Mouse (Mus musculus): ENCODE measurements around the gene Inca1. TPM values are rescaled to one million over a fixed set of nuclear protein-coding genes. Genes with fewer than 3 reads are reported as not detected.

Gene Inca1
- total RNA-seq (2022) = 1 to 10 TPM; 3.8 to 6.5 (median 4.7) TPM

DNA sequence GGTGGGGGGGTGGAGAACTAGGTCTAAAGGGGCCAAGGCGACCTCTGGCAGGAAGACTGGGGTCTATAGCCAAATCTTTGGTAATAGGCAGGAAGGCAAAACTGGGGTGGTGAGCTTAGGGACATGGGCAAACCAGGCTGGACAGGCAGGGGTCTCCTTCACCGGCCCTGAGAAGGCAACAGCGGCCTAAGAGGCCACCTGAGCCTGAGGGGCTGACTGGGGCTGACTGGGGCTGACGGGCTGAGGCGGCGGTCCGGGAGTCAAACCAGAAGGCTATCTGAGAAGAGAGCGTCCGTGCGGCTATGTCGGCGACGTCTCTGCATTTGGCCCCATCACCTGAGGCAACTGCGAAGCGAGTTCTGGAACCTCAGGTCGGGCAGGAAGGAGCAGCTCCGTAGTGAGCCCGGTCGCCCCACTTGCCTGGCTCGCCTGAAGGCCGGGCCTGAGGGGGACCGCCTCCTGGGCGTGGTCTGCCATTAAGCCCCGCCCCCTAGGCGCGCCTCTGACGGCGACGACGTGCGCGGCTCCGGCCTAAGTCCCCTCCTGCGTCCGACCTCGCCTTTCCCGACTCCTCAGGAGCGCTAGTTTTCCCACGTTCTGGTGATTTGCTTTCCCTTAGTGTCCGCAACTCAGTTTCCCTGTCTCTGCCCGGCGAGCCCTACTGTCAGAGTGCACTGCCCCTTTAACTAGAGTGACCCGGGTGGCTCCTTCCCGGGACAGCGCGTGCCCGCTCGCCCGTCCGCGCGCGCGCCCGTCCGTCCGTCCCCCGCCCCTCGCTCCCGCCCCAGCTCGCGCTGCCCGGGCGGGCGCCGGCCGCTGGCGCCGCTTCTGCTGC lies at the start of gene Inca1, which contains the start of gene Kif1c:
Inca1 (minus strand) TSS at position 434 of the 835 bp plus-strand sequence.
Kif1c (plus strand) TSS at position 827 of the 835 bp plus-strand sequence.
- peak; percentile 90 to 94 for DNase-seq (ENCODE audit: low spot score in 2 of 2)

DNA sequence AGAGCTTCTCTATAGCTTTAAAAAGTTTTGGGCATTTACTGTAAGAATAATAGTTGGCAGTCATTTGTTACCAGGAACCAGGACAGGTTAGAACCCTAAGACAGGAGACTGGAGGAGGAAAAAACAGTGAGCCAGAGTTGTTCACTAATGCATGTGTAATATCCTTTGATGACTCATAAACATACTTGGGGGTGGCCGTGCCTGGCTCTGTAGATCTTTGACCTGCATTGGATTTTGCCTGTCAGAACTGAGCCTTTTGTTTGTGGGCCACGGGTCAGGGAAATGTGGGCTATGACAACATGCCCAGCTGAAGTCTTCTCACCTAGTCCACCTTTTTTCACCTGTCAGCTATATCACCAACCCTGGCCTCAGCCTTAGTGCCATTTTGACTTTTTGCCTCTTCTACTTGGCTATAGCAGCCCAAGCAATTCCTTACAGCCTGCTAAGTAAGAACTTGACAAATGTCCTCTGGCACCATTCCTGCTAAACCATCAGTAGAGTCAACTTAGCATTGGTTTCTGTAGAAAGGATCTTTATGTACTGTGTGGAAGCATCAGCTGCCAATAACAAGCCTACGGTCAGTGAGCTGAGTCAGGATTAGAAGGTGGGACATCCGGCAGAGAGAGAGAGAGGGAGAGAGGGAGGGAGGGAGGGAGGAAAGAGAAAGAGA lies 48.1 kb upstream of the Inca1 start:
- no peak for DNase-seq (ENCODE audit: low spot score in 2 of 2)

DNA sequence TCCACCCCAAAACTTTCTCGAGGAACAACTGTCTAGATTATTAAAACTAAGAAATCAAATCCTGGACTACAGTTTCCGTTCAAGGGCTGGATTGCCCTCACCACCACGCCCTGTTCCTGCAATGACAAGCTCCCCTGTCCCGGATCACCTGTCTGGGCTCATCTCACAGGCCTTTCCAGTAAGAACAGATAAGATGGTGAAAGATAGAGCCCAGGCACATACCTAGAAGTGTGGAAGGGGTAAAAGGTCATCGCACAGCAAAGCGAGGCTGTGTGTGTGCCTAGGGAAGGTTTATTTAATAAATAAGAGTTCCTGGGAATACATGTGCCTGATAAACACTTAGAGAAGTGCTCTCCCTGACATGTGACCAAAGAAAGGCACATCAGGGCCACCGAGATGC lies 45.7 kb upstream of the Inca1 start:
- DNase-seq (ENCODE audit: low spot score in 2 of 2) = no peak

DNA sequence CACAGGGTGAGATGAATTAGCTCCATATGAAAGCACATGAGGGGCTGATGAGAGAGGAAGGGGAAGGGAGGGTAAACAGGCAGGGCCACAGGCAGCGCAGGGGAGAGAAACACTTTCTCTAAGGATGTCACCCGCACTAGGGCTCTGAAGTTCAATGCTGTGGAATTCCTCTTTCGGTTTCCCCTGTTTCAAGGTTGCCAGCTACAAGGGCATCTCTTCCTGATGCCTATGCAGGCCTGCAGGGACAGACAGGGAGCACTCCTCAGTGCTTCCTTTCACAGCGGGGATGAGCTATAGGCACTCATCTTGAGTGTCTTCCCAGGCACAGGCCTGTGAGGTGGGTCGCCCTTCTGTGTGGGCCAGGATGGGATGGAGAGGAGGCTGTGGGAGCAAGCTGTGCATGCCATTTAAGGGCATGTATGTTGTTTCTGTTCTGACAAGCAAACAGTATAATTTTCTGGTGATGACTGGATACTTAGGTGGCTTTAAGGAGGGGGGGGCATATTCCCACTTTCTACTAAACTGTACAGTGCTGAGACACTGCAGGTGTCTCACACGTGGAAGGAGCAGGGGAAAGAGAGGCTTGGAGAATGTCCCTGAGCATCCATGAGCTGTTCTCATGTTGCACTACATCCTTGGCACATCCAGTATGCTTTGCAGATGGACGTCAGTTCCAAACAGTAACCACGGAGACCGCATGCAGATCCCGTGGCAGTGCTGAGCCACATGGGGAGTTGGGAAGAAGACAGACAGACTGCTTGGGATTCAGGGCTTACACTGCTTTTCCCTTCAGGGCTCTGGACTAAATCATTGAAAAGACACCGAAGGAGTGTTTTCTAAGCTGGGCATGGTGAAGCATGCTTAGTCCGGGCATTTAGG lies 42.9 kb upstream of the Inca1 start:
- peak; percentile 60 to 62 for DNase-seq (ENCODE audit: low spot score in 2 of 2)

DNA sequence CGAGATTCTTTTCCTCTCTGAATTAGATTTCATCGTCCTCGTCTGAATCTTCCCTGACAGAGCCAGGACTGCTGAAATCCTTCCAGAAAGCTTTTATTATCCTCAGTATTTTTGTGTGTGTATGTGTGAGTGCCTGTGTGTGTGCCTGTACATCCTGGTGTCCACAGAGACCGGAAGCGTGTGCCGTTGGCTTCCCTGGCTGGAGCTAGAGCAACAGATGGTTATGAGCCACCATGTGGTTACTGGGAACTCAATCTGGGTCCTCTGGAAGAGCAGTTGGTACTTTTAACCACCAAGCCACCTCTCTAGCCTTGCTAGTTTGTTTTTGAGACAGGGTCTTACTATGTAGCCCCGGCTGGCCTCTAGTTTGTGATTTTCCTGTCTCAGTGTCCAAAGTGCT lies 42.2 kb upstream of the Inca1 start:
- peak in 1 of 2 experiments; percentile 38 for DNase-seq (ENCODE audit: low spot score in 2 of 2)

DNA sequence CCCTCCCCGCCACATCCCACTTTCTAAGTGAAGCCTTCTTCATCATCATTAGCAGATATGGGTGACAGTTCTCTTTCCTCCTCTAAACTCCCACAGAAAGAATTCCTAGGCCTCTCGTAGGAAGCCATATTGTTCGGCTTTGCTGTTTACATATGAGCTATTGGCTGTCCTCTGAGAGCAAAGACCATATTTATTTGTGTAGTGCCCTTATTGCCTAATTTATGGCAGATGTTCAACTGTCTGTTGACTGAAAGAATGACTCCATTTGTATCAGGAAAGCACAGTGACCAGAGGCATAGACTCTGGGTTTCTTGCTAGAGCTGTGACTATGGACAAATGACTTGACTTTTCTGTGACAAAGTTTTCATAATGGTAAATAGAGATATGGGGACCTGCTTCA lies 41.6 kb upstream of the Inca1 start:
- DNase-seq (ENCODE audit: low spot score in 2 of 2) = no peak

DNA sequence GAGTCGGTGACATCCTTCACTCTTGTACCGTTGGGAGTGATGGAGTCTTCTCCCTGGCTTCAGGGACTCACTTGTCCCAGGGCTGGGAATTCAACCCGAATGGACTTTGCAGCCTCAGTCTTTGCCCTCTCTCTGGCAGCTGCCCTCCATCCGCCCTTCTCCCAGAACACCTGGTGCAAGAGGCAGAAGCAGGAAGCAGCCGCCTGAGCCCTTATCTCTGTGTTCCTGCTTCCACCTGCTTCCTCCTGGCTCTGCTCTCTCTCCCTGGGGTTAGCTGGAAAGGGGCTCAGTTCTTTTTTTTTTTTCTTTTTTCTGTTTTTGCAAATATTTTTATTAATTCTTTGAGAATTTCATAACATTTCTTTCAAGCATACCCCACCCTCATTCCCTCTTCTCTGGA lies 37.8 kb upstream of the Inca1 start:
- no peak for DNase-seq (ENCODE audit: low spot score in 2 of 2)

DNA sequence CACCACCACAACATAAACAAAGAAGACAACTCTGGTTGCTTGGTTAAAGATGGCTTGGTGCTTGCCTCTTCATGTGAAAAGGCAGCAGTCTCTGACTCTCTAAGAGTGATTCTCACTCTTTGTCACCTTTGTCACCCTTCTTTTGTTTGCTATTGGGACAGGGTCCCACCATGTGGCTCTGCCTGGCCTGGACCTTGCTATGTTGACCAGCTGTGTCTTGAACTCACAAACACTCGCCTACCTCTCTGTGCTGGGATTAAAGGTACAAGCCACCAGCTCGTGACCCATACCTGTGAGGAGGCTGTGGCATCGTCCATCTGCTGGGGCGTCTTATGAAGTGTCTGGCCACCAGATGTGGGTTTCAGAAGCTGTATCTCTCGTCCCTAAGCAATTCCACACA lies 33.3 kb upstream of the Inca1 start:
- DNase-seq (ENCODE audit: low spot score in 2 of 2) = no peak

DNA sequence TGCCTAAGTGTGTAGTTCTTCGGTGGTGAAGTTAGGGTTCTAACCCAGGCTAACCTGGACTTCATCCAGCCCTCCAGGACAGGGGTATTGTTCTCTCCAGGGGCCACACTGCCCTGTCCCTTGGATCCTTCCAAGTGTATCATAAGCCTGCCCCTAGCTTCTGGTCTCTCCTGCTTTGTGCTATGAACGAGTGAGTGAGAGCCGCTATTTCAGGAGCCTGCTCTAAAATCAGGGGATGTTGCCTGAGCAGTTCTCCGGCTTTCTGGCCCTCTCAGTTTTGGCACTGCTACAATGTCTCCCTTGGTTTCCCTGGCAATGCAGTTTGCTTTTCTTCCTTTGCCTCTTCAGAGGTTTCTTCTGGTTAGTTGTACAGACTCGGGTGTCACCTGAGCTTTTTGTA lies 31.2 kb upstream of the Inca1 start:
- peak; percentile 51 to 72 for DNase-seq (ENCODE audit: low spot score in 2 of 2)

DNA sequence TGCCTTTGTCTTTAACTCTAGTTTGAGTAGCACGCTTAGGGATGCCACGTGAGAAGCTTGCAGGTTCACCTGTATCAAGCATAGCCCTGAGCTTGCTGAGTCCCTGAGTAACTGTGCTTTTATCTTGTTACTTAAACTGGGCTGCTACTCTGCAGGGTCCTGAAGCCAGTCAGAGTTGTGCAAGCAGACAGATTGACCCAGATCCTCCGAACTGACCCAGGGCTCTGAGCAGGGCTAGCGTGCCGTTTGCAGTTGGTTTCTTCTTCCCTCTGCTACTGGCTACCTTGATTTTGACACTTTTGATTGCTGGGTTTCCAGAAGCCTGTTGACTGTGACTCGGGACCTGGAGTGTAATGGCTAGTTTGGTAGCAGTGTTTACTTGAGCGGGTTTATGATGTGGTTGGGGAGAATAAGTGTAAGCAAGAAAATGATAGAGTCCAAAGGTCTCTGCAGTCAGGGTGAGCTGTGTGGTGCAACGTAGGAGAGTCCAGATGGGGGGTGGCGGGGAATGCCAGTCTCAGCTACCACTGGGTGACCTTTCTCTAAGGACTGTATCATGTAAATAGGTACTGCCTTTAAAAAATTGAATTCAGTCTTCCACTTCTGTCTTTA lies 30.6 kb upstream of the Inca1 start:
- no peak for DNase-seq (ENCODE audit: low spot score in 2 of 2)

DNA sequence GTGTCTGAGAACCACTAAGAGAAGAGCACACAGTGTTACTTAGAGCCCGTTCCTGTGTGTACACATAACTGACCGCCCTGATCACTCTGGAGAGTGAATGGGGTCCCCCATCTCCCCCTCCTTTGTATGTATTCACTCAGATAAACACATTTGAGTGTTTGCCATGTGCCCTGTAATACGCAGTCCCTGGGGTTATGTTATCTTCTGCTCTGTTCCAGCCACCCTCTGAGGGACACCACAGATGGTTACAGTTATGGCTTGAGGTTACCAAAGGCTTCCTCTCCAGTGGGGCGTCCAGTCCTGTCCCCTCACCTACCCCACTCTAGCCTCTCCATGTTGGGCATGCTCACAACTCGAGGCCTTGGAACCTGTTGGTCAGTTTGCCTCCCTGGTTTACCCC lies 27.4 kb upstream of the Inca1 start:
- no peak for DNase-seq (ENCODE audit: low spot score in 2 of 2)

DNA sequence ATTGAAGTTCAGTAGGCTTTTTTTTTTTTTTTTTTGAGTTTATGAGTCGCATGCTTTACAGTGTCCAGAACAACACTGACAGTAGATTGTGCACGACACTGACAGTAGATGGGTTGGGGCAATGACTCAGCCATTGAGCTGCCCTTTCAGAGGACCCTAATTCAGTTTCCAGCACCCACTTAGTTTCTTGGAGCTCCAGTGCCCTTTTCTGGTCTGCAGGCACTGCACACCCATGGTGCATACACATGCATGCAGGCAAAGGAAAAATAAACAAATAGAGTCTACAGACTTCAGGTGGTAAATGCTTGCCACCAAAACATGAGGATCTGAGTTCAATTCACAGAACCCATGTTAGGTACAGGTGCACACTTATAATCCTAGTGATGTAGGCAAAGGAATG lies 26.6 kb upstream of the Inca1 start:
- no peak for DNase-seq (ENCODE audit: low spot score in 2 of 2)

DNA sequence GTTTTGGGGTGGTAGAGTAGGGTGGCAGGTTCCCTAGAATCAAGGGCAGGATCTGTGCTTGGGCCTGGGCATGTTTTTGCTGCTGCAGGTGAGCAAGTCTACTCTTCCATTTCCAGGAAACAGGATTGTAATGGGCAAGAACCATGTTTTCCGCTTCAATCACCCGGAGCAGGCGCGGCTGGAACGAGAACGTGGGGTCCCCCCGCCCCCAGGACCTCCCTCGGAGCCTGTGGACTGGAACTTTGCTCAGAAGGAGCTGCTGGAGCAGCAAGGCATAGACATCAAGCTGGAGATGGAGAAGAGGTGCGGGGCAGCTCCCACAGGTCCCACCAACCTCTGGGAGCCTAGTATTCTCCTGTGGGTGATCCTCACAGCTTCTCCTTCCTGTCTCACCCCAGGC lies 24.8 kb upstream of the Inca1 start:
- no peak for DNase-seq (ENCODE audit: low spot score in 2 of 2)

DNA sequence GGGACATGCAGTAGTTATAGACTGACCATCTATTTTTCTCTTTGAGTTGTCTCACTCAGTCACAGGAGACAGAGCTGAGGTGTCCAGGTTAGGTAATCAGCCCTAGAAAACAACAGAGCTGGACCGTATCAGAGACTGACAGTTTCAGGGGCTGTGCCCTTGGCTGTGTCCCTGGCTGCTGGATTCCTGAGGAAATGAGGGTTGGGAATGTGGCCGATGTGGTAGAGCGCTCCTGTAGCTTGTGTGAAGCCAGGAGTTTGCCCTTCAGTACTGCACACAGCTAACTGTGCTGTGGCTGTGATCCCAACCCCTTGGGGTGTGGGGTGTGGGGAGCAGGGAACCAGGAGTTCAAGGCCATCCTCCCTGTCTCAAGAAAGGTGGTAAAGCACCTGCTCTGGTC lies 21.1 kb upstream of the Inca1 start:
- DNase-seq (ENCODE audit: low spot score in 2 of 2) = no peak

DNA sequence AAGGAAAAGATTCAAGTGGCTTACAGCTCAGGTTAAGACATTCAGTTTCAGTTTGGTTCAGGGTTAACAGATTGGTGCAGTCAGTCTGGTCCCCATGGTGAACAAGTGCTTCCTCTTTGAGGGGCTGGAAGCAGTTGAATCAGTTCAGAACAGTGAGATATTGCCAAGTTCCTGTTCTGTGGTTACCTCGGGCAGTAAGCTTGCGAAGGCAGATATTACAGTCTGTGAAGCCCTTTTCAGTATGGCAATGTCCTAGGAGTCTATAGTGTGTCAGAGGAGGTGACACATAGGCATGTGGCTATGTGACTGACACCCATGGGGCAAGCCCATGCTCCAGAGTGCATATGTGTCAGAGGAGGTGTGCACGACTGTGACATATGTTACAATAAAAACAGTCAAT lies 20.6 kb upstream of the Inca1 start:
- no peak for DNase-seq (ENCODE audit: low spot score in 2 of 2)

DNA sequence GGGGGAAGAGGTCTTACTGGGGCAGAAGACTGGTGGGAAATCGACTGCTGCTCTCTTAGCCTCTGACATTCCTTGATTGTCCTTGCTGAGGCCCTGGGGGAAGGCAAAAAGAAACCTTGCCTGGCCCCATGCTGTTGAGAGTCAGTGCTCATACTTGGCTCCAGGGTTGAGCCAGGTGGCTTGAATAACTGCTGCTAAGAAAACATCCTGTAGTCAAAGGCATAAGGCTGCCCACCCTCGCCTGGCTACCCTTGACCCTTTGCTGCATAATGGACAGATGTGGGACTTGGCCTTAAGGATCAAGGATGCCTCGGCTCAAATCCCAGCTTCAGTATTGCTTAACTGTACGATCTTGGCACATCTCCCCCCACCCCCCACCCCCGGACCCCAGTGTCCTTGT lies 18.5 kb upstream of the Inca1 start:
- no peak for DNase-seq (ENCODE audit: low spot score in 2 of 2)

DNA sequence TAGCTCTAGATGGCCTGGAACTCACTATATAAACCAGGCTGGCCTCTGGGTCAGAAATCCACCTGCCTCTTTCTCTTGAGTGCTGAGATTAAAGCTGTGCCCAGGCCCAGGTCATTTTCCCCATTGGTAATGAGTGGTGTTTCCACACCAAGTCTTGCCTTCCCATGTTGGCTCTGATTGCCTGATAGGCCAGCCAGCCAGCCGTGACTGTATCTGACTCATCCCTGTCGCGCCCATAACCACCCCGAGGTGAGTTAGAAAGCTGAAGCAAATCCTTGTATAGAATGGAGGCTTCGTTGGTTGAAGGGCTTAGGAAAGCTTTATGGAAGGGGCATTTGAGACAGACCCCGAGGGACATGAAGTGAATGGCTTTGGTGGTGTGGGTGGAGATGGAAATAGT lies 15.9 kb upstream of the Inca1 start:
- no peak for DNase-seq (ENCODE audit: low spot score in 2 of 2)

DNA sequence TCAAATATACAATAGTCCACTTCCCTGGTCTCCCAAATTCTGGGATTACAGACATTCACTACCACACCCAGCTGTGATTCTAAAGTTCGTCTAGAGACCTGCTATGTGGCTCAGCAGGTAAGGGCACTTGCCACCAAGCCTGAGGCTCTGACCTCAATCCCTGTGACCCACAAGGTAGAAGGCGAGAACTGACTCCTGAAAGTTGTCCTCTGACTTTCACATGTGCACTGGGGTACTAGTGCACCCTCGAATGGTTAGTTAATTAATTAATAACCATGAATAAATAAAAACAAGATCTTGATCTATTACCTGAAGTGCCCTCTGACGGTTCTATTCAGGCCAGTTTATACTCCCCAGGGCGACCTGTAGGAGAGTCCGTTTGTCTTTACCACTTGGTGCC lies 13.3 kb upstream of the Inca1 start:
- DNase-seq (ENCODE audit: low spot score in 2 of 2) = no peak

DNA sequence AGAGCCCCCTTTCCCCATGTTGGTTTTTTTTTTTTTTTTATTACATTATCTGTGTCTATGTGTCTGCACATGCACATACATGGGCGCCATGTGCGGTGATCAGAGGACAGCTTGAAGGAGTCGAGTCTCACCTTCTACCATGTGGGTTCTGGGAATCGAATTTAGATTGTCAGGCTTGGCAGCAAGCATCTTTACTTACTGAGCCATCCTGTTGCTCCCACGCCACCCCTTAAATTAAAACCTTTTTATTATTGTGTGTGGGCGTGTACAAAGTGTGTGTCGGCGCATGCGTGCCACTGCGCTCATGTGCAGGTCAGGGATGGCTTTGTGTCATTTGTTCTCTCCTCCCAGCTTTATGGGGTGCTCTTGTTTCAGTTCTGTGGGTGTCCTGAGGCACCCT lies 11.1 kb upstream of the Inca1 start:
- peak in 1 of 2 experiments; percentile 67 for DNase-seq (ENCODE audit: low spot score in 2 of 2)

DNA sequence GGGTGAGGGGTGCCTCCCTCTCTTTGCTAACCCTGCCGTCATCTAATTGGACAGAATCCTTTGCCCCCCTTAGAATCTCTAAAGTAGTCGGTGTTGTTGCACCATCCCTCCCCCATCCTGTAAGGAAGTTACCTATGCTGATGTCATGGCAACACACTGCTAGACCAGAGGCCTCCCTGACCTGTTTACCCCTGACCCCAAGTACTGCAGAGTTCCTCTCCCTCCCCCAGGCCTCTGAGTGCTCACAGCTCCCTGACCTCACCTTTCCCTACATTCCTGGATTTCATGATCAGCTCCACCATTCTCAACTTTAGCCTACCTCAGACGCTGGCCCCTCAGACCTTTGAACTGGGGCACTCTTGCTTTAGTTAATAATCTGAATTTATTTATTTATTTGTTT lies 6.2 kb upstream of the Inca1 start:
- DNase-seq (ENCODE audit: low spot score in 2 of 2) = no peak

DNA sequence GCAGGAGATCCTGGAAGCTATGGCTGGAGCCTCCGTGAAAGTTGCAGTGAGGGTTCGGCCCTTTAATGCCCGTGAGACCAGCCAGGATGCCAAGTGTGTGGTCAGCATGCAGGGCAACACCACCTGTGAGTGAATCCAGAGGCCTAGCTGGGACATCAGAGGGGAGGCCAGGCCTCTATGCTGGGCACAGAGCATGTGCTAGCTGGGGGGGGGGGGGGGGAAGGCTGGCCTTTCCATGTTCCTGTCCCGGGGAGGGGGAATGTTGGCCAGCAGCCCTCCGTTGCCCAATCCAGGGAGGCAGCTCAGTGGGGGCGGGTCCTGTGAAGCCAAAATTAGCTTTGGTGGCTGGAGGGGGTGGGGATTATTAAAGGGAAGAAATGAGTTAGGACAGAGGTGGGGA lies 2.8 kb upstream of the Inca1 start:
- no peak for DNase-seq (ENCODE audit: low spot score in 2 of 2)
